9 mouse cellular contexts compared by ENCODE assay signal in genomic region chr17:5201859-5202598, GRCm38 (mm10).
DNase-seq lines count a peak whose midpoint lies in the region; ATAC-seq lines count a peak whose summit lies in the region.
"Had no signal": no experiment of that assay in that cellular context is flagged by ENCODE, and none has a peak within 500 bp of the region (broad histone marks: within the 10 kb centered on the region; RNA-seq: fewer than 3 reads in every experiment).

No protein-coding gene starts in this region.

- ATAC-seq in frontal cortex, adult (ENCODE audit: low TSS enrichment), result peak; percentile 73; the same call in 1 of the 2 replicates
- ATAC-seq in CD4-positive, CD25-positive, alpha-beta regulatory T cell, adult 4 months, result peak; percentile 93
- ATAC-seq in heart, embryonic 14.5 days (ENCODE audit: insufficient number of reproducible peaks, insufficient read depth, low FRiP score, low read depth), result no peak
- ATAC-seq in megakaryocyte, adult 5-6 weeks (ENCODE audit: poor library complexity, severe bottlenecking), result peak; percentile 70

- peaks cover 14 to 35% of the 10 kb centered on the region in 2 experiments for H3K4me1 ChIP-seq in heart, embryonic 14.5 days (ENCODE audit: control insufficient read depth in 2 of 2, insufficient read depth in 2 of 2, low read length in 2 of 2)

- no peak overlapping the region for H3K4me3 ChIP-seq in heart, embryonic 14.5 days (ENCODE audit: control insufficient read depth in 1 of 2, insufficient read depth in 1 of 2, low read depth in 1 of 2, low read length in 2 of 2)
- H3K4me3 ChIP-seq: limb, embryonic 13.5 days had no signal

- no peaks in the 10 kb centered on the region for H3K9me3 ChIP-seq in heart, embryonic 14.5 days (ENCODE audit: control insufficient read depth, low read length)
- H3K9me3 ChIP-seq: limb, embryonic 13.5 days had no signal

- peak overlapping the region; percentile 35 for H3K4me2 ChIP-seq in heart, embryonic 14.5 days (ENCODE audit: low read length)
- H3K4me2 ChIP-seq: limb, embryonic 13.5 days had no signal

- peak overlapping the region; percentile 55 to 61 for H3K27ac ChIP-seq in heart, embryonic 14.5 days (replicated peaks in 1 of 2; ENCODE audit: control insufficient read depth in 1 of 2, insufficient read depth in 1 of 2, low read depth in 2 of 2, low read length in 2 of 2)
- H3K27ac ChIP-seq: limb, embryonic 13.5 days had no signal

- WGBS in heart, embryonic 14.5 days, result 16% methylated on average over 6 of the region's 6 CpGs

- DNase-seq in frontal cortex, postnatal 25 days (ENCODE audit: low spot score in 2 of 2), result no peak
- DNase-seq in cerebellum, postnatal 25 days, result peak; percentile 55 to 75
- peak; percentile 81 to 82 for DNase-seq in kidney, postnatal 36 days
- DNase-seq in thymus, postnatal 10 days (ENCODE audit: low spot score in 2 of 2), result peak; percentile 32 to 65

- H3K9ac ChIP-seq in heart, embryonic 14.5 days (ENCODE audit: low read length), result no peak overlapping the region
- H3K9ac ChIP-seq: limb, embryonic 13.5 days had no signal

- H3K27me3 ChIP-seq in heart, embryonic 14.5 days (ENCODE audit: control insufficient read depth, insufficient read depth, low read length), result no peaks in the 10 kb centered on the region
- H3K27me3 ChIP-seq: limb, embryonic 13.5 days had no signal

- H3K36me3 ChIP-seq in heart, embryonic 14.5 days (ENCODE audit: control insufficient read depth, insufficient read depth, low read length), result no peaks in the 10 kb centered on the region
- H3K36me3 ChIP-seq: limb, embryonic 13.5 days had no signal

Comparison
In these comparisons a context has a peak if more than half of its experiments do, and no peak if none do; other contexts are left out.
1. DNase-seq: peak in cerebellum, postnatal 25 days (2 of 2), kidney, postnatal 36 days (2 of 2) and thymus, postnatal 10 days (2 of 2); none in frontal cortex, postnatal 25 days (0 of 2).